Mouse (Mus musculus) cerebellum, adult 11 months (tissue): ENCODE measurements around the gene Ankrd52.
A peak's percentile ranks its signal among the peaks of the same experiment; 100 is the strongest.

Experiments used
- DNase-seq: peaks from one replicate; pipeline ENCODE4 v3.0.0; 2022

Ankrd52 gene

GRCm38 (mm10) chr10:128408591-128409535 lies 31.9 kb downstream of the Ankrd52 start:
- DNase-seq = no peak

GRCm38 (mm10) chr10:128409692-128410559 lies 33.0 kb downstream of the Ankrd52 start:
- DNase-seq = peak; percentile 97

GRCm38 (mm10) chr10:128410560-128410845 lies 33.6 kb downstream of the Ankrd52 start:
- no peak for DNase-seq

GRCm38 (mm10) chr10:128411211-128412054 lies 34.5 kb downstream of the Ankrd52 start, which contains the start of the genes Nabp2 and Rnf41:
Gene Nabp2, minus strand, starts transcription at chr10:128411492.
Gene Rnf41, plus strand, starts transcription at chr10:128411657.
- peak; percentile 92 for DNase-seq

- peak; percentile 54 for DNase-seq
Observed at GRCm38 (mm10) chr10:128412055-128412381, 35.1 kb downstream of the Ankrd52 start.

GRCm38 (mm10) chr10:128412558-128412957 lies 35.6 kb downstream of the Ankrd52 start:
- no peak for DNase-seq

GRCm38 (mm10) chr10:128413076-128413475 lies 36.2 kb downstream of the Ankrd52 start:
- no peak for DNase-seq

- DNase-seq = no peak
Observed at GRCm38 (mm10) chr10:128414848-128415247, 37.9 kb downstream of the Ankrd52 start.

GRCm38 (mm10) chr10:128422426-128422825 lies 45.5 kb downstream of the Ankrd52 start:
- DNase-seq = no peak

GRCm38 (mm10) chr10:128424604-128425003 lies 47.7 kb downstream of the Ankrd52 start:
- DNase-seq = no peak

GRCm38 (mm10) chr10:128425260-128425659 lies 48.3 kb downstream of the Ankrd52 start:
- no peak for DNase-seq

GRCm38 (mm10) chr10:128429052-128429451 lies 52.1 kb downstream of the Ankrd52 start:
- DNase-seq = no peak

- no peak for DNase-seq
Observed at GRCm38 (mm10) chr10:128429454-128429853, 52.5 kb downstream of the Ankrd52 start.

GRCm38 (mm10) chr10:128433417-128433816 lies 56.5 kb downstream of the Ankrd52 start:
- no peak for DNase-seq

GRCm38 (mm10) chr10:128434681-128435080 lies 57.8 kb downstream of the Ankrd52 start:
- no peak for DNase-seq

- DNase-seq = peak; percentile 68
Observed at GRCm38 (mm10) chr10:128435186-128435823, 58.4 kb downstream of the Ankrd52 start.

- DNase-seq = no peak
Observed at GRCm38 (mm10) chr10:128435873-128436272, 59.0 kb downstream of the Ankrd52 start.

- DNase-seq = peak; percentile 53
Observed at GRCm38 (mm10) chr10:128436376-128436775, 59.5 kb downstream of the Ankrd52 start.

GRCm38 (mm10) chr10:128438675-128439279 lies 61.9 kb downstream of the Ankrd52 start:
- no peak for DNase-seq

GRCm38 (mm10) chr10:128440407-128440806 lies 63.5 kb downstream of the Ankrd52 start:
- DNase-seq = no peak

GRCm38 (mm10) chr10:128441324-128442119 lies 64.6 kb downstream of the Ankrd52 start:
- DNase-seq = no peak
